Mouse (Mus musculus) megakaryocyte, embryonic 14.5 days (primary cell): ENCODE measurements around the gene Nup107.

Source experiments
- FLI1 ChIP-seq: IDR thresholded peaks from 2 replicates; pipeline ENCODE4 v1.6.1; 2012; ENCODE audit warnings: low read length, inconsistent platforms, mixed read lengths
- GATA1 ChIP-seq: IDR thresholded peaks from 3 replicates; pipeline ENCODE4 v1.6.1; 2012; ENCODE audit warnings: mixed read lengths, low read length, inconsistent platforms, borderline replicate concordance

DNA sequence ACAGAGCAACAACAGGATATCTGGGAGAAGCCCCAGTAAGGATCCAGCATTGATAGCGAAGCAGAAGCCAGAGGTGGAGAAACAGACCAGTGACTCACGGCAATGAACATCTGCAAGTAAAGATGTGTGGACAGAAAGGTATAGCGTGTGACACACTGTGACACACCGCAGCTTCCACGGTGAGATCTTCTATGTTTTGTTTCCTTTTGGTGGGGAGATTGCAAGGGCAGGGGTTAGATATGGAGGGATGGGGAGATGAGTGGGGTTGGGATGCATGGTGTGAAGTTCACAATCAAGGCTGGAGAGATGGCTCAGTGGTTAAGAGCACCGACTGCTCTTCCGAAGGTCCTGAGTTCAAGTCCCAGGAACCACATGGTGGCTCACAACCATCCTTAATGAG, 62.4 kb downstream of the Nup107 start:
- TF ChIP-seq GATA1, result no peak
- no peak for TF ChIP-seq FLI1
